Mouse (Mus musculus) hindbrain, postnatal 0 days (tissue): ENCODE results near the gene Nlgn1. TPM values are rescaled to one million over a fixed set of nuclear protein-coding genes. Genes with fewer than 3 reads are reported as not detected.

ENCODE experiments used
- ATAC-seq: fragments of 200-750 bp; cut with Nextera tagmentation; 2 replicates; pipeline ENCODE4 v1.8.0; 2017; ENCODE audit warnings: mild to moderate bottlenecking, moderate TSS enrichment, moderate library complexity
- DNase-seq: peaks from one replicate; pipeline ENCODE4 v3.0.0-alpha.2; 2015; ENCODE audit warnings: low spot score
- H3K27ac ChIP-seq: fragments of 300-500 bp; sonication (generic); 2 replicates; pipeline ENCODE4 v1.5.1; 2014; ENCODE audit warnings: mild to moderate bottlenecking
- H3K27me3 ChIP-seq: fragments of 300-500 bp; sonication (generic); 2 replicates; pipeline ENCODE4 v1.6.1; 2014; ENCODE audit warnings: low read length, mixed read lengths; ENCODE audit not compliant: insufficient read depth
- H3K36me3 ChIP-seq: fragments of 300-500 bp; sonication (generic); 2 replicates; pipeline ENCODE4 v1.6.1; 2014; ENCODE audit warnings: low read length, mixed read lengths; ENCODE audit not compliant: insufficient read depth
- H3K4me1 ChIP-seq: fragments of 300-500 bp; sonication (generic); 2 replicates; pipeline ENCODE4 v1.6.1; 2014; ENCODE audit warnings: antibody characterized with exemption, low read length, mixed read lengths; ENCODE audit not compliant: insufficient read depth
- H3K4me2 ChIP-seq: fragments of 300-500 bp; sonication (generic); 2 replicates; pipeline ENCODE4 v1.6.1; 2014; ENCODE audit warnings: low read depth, mild to moderate bottlenecking, low read length, moderate library complexity, mixed read lengths
- H3K4me3 ChIP-seq: fragments of 300-500 bp; sonication (generic); 2 replicates; pipeline ENCODE4 v1.5.1; 2014; ENCODE audit warnings: low read length
- H3K9ac ChIP-seq: fragments of 300-500 bp; sonication (generic); replicated peaks from 2 replicates; pipeline ENCODE4 v1.6.1; 2014; ENCODE audit warnings: mild to moderate bottlenecking, low read length, moderate library complexity, mixed read lengths
- H3K9me3 ChIP-seq: fragments of 300-500 bp; sonication (generic); 2 replicates; pipeline ENCODE4 v1.6.1; 2016; ENCODE audit warnings: low read length, mixed read lengths
- CTCF ChIP-seq: IDR thresholded peaks from 2 replicates; pipeline ENCODE4 v1.5.1; 2016; ENCODE audit warnings: antibody characterized with exemption, control low read depth, low read depth
- WGBS: fragments of 180-500 bp; shearing (Covaris S2); extraction: QIAGEN DNeasy Blood & Tissue Kit; methylation state at CpG from one replicate; pipeline ENCODE4 v1.1.7; 2014; 5-methylcytosine and 5-hydroxymethylcytosine counted together
- polyA plus RNA-seq: library from polyadenylated mRNA; unstranded; fragments of >200 nt; fragmentation: Nextera tagmentation; extraction: Ambion mirVana; gene quantifications from 2 replicates; pipeline ENCODE4 v1.2.1, GENCODE M21; 2015
- total RNA-seq: library from RNA; depleted of rRNA; stranded (reverse); fragments of >200 nt; gene quantifications from 2 replicates; pipeline ENCODE4 v1.2.3, GENCODE M21; 2014

Gene Nlgn1
- total and polyA plus RNA-seq, 2 experiments from 2014 or later: 28.4 to 61.5 TPM

- Histone ChIP-seq H3K27me3 (no peaks in the 10 kb centered on the region), H3K4me2 (no peak overlapping the region), H3K9me3 (no peaks in the 10 kb centered on the region), H3K36me3 (no peaks in the 10 kb centered on the region), H3K4me1 (no peaks in the 10 kb centered on the region), H3K9ac (no peak overlapping the region), H3K27ac (no peak overlapping the region), H3K4me3 (no peak overlapping the region)
- no peak for DNase-seq
- 41% methylated on average over 3 of the region's 3 CpGs for WGBS
- TF ChIP-seq CTCF: no peak
- no peak for ATAC-seq
Observed at GRCm38 (mm10) chr3:26146174-26146573, 186.1 kb downstream of the Nlgn1 start.

GRCm38 (mm10) chr3:26145441-26145840 is 186.8 kb downstream of the Nlgn1 start:
- WGBS: 24% methylated on average over 5 of the region's 5 CpGs
- no peak for TF ChIP-seq CTCF
- H3K4me3 ChIP-seq: no peak overlapping the region
- no peaks in the 10 kb centered on the region for H3K4me1 ChIP-seq
- H3K27ac ChIP-seq: no peak overlapping the region
- DNase-seq (no peak), ATAC-seq (no peak)
- no peaks in the 10 kb centered on the region for H3K27me3 ChIP-seq
- no peak overlapping the region for H3K9ac ChIP-seq
- H3K9me3 ChIP-seq: no peaks in the 10 kb centered on the region
- H3K36me3 ChIP-seq: no peaks in the 10 kb centered on the region
- no peak overlapping the region for H3K4me2 ChIP-seq

- Histone ChIP-seq H3K4me1 (no peaks in the 10 kb centered on the region), H3K4me3 (no peak overlapping the region), H3K4me2 (no peak overlapping the region), H3K27me3 (no peaks in the 10 kb centered on the region), H3K9me3 (no peaks in the 10 kb centered on the region), H3K36me3 (no peaks in the 10 kb centered on the region), H3K9ac (no peak overlapping the region), H3K27ac (no peak overlapping the region)
- peak; percentile 67 for DNase-seq
- TF ChIP-seq CTCF: no peak; the same call in 1 of the 2 replicates
- ATAC-seq: peak; percentile 72
- 53% methylated on average over 3 of the region's 3 CpGs for WGBS
Observed at GRCm38 (mm10) chr3:26141590-26141989, 190.7 kb downstream of the Nlgn1 start.

- H3K9me3 ChIP-seq: no peaks in the 10 kb centered on the region
- no peak overlapping the region for H3K4me3 ChIP-seq
- 0 out of 2 replicates have a peak, but pooled peaks cover 6% of the 10 kb centered on the region for H3K36me3 ChIP-seq
- peak overlapping the region; percentile 47 for H3K4me2 ChIP-seq
- H3K27ac ChIP-seq: no peak overlapping the region
- 16% methylated on average over 9 of the region's 9 CpGs for WGBS
- DNase-seq: peak; percentile 14
- H3K4me1 ChIP-seq: peaks cover 7% of the 10 kb centered on the region; the same call in 1 of the 2 replicates
- TF ChIP-seq CTCF: no peak
- ATAC-seq: 0 out of 2 replicates have a peak, but pooled peaks have one; percentile 43
- 0 out of 2 replicates have a peak overlapping the region, but pooled peaks have one; percentile 9 for H3K9ac ChIP-seq
- no peaks in the 10 kb centered on the region for H3K27me3 ChIP-seq
Observed at GRCm38 (mm10) chr3:26134839-26135651, 197.2 kb downstream of the Nlgn1 start.

- WGBS: 45% methylated on average over 2 of the region's 2 CpGs
- TF ChIP-seq CTCF: no peak
- H3K36me3 ChIP-seq: 0 out of 2 replicates have a peak, but pooled peaks cover 6% of the 10 kb centered on the region
- no peak for DNase-seq
- H3K27ac ChIP-seq: no peak overlapping the region
- ATAC-seq: no peak
- peaks cover 7% of the 10 kb centered on the region; the same call in 1 of the 2 replicates for H3K4me1 ChIP-seq
- H3K27me3 ChIP-seq: no peaks in the 10 kb centered on the region
- H3K9me3 ChIP-seq: no peaks in the 10 kb centered on the region
- H3K9ac ChIP-seq: no peak overlapping the region
- H3K4me2 ChIP-seq: no peak overlapping the region
- no peak overlapping the region for H3K4me3 ChIP-seq
Observed at GRCm38 (mm10) chr3:26130919-26131318, 201.3 kb downstream of the Nlgn1 start.

GRCm38 (mm10) chr3:26129455-26129854 is 202.8 kb downstream of the Nlgn1 start:
- Histone ChIP-seq H3K36me3 (0 out of 2 replicates have a peak, but pooled peaks cover 6% of the 10 kb centered on the region), H3K27me3 (no peaks in the 10 kb centered on the region), H3K4me3 (no peak overlapping the region), H3K4me1 (no peaks in the 10 kb centered on the region), H3K9ac (no peak overlapping the region), H3K4me2 (no peak overlapping the region), H3K9me3 (no peaks in the 10 kb centered on the region), H3K27ac (no peak overlapping the region)
- 67% methylated on average over 6 of the region's 6 CpGs for whole genome bisulfite sequencing
- DNase-seq: no peak
- TF ChIP-seq CTCF: no peak
- no peak for ATAC-seq

GRCm38 (mm10) chr3:26117071-26117470 is 215.2 kb downstream of the Nlgn1 start:
- H3K9ac ChIP-seq: no peak overlapping the region
- DNase-seq: peak; percentile 50
- no peaks in the 10 kb centered on the region for H3K4me1 ChIP-seq
- TF ChIP-seq CTCF: no peak
- H3K27ac ChIP-seq: no peak overlapping the region
- ATAC-seq: peak; percentile 56; the same call in 1 of the 2 replicates
- no peaks in the 10 kb centered on the region for H3K9me3 ChIP-seq
- no peaks in the 10 kb centered on the region for H3K36me3 ChIP-seq
- H3K4me3 ChIP-seq: no peak overlapping the region
- WGBS: 74% methylated on average over 1 of the region's 1 CpGs
- H3K4me2 ChIP-seq: no peak overlapping the region
- no peaks in the 10 kb centered on the region for H3K27me3 ChIP-seq
